Mouse (Mus musculus) lung, postnatal 0 days (tissue): ENCODE results near the gene Dnmbp.

Source experiments
- CTCF ChIP-seq: IDR thresholded peaks from 2 replicates; pipeline ENCODE4 v1.5.1; 2016; ENCODE audit warnings: antibody characterized with exemption, mild to moderate bottlenecking
- EP300 ChIP-seq: IDR thresholded peaks from 2 replicates; pipeline ENCODE4 v1.6.1; 2016; ENCODE audit warnings: antibody characterized with exemption, mild to moderate bottlenecking, control low read depth

DNA sequence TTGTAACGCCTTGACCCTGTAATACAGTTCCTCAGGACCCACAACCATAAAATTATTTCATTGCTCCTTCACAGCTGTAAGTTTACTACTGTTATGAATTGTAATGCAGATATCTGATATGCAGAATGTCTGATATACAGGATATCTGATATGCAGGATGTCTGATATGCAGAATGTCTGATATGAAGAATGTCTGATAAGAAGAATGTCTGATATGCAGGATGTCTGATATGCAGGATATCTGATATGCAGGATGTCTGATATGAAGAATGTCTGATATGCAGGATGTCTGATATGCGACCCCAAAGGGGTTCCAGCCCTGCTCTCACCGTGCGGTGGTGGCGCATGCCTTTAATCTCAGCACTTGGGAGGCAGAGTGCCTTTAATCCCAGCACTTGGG is 42.0 kb upstream of the Dnmbp start:
- no peak for TF ChIP-seq CTCF
- TF ChIP-seq EP300, result no peak
